Mouse (Mus musculus) MEL (cell line): ENCODE measurements around the gene Sdc1. TPM values are rescaled to one million over a fixed set of nuclear protein-coding genes. Genes with fewer than 3 reads are reported as not detected.

Experiments used
- DNase-seq: peaks from one replicate; pipeline ENCODE4 v3.0.0; 2011; ENCODE audit warnings: low read depth, low spot score
- H3K27ac ChIP-seq: 2 replicates; pipeline ENCODE4 v1.5.1; 2012; ENCODE audit warnings: low read depth, mild to moderate bottlenecking, control low read depth, low read length, moderate library complexity; ENCODE audit not compliant: control insufficient read depth
- H3K27me3 ChIP-seq, 2 experiments: fragments of 150-350 bp in 1 of 2; sonication (generic) in 1 of 2; 2 replicates each; pipeline ENCODE4 v1.6.1; 2012; ENCODE audit warnings: low read length in 2 of 2, mild to moderate bottlenecking in 2 of 2, improper control_type of control experiment in 1 of 2, moderate library complexity in 1 of 2; ENCODE audit not compliant: insufficient read depth in 2 of 2, control insufficient read depth in 1 of 2
- H3K36me3 ChIP-seq, 2 experiments: 2 replicates each; pipeline ENCODE4 v1.6.1; 2012 to 2014; ENCODE audit warnings: low read length in 2 of 2, improper control_type of control experiment in 1 of 2, inconsistent platforms in 1 of 2, mild to moderate bottlenecking in 1 of 2; ENCODE audit not compliant: insufficient read depth in 2 of 2, control insufficient read depth in 1 of 2
- H3K4me1 ChIP-seq, 2 experiments: fragments of 150-350 bp in 1 of 2; sonication (generic) in 1 of 2; 2 replicates each; pipeline ENCODE4 v1.6.1; 2012; ENCODE audit warnings: low read length in 2 of 2, improper control_type of control experiment in 1 of 2, mild to moderate bottlenecking in 1 of 2; ENCODE audit not compliant: insufficient read depth in 2 of 2, control insufficient read depth in 1 of 2
- H3K4me3 ChIP-seq, 2 experiments: fragments of 150-350 bp in 1 of 2; sonication (generic) in 1 of 2; 2 replicates each; pipeline ENCODE4 v1.5.1; 2012; ENCODE audit warnings: low read depth in 2 of 2, low read length in 2 of 2, mild to moderate bottlenecking in 2 of 2, moderate library complexity in 2 of 2, control low read depth in 1 of 2, improper control_type of control experiment in 1 of 2; ENCODE audit not compliant: control insufficient read depth in 1 of 2, insufficient read depth in 1 of 2
- H3K79me2 ChIP-seq: 2 replicates; pipeline ENCODE4 v1.6.1; 2012; ENCODE audit warnings: mild to moderate bottlenecking, low read length, moderate library complexity; ENCODE audit not compliant: control insufficient read depth, poor library complexity, insufficient read depth
- H3K9ac ChIP-seq: 2 replicates; pipeline ENCODE4 v1.6.1; 2012; ENCODE audit warnings: low read depth, mild to moderate bottlenecking, control low read depth, low read length, moderate library complexity; ENCODE audit not compliant: control insufficient read depth, poor library complexity, severe bottlenecking
- H3K9me3 ChIP-seq: fragments of 150-350 bp; sonication (generic); replicated peaks from 2 replicates; pipeline ENCODE4 v1.6.1; 2012; ENCODE audit warnings: mild to moderate bottlenecking, low read length, improper control_type of control experiment, moderate library complexity; ENCODE audit not compliant: insufficient read depth
- BHLHE40 ChIP-seq: IDR thresholded peaks from 2 replicates; pipeline ENCODE4 v1.6.1; 2012; ENCODE audit warnings: low read depth, mild to moderate bottlenecking, inconsistent platforms, low read length, improper control_type of control experiment, borderline replicate concordance
- CHD2 ChIP-seq: IDR thresholded peaks from 2 replicates; pipeline ENCODE4 v1.6.1; 2011; ENCODE audit warnings: low read length, improper control_type of control experiment
- CTCF ChIP-seq, 3 experiments: IDR thresholded peaks in 2 of 3; conservative IDR thresholded peaks in 1 of 3; 2 replicates each; pipeline ENCODE4 v1.5.1; 2011 to 2012; ENCODE audit warnings: low read length in 3 of 3, low read depth in 2 of 3, mild to moderate bottlenecking in 2 of 3, improper control_type of control experiment in 1 of 3, inconsistent platforms in 1 of 3, mixed read lengths in 1 of 3, moderate library complexity in 1 of 3; ENCODE audit not compliant: control insufficient read depth in 1 of 3, insufficient read depth in 1 of 3, poor library complexity in 1 of 3, severe bottlenecking in 1 of 3
- E2F4 ChIP-seq: IDR thresholded peaks from 2 replicates; pipeline ENCODE4 v1.6.1; 2011; ENCODE audit warnings: low read depth, low read length, improper control_type of control experiment, borderline replicate concordance
- ELF1 ChIP-seq: IDR thresholded peaks from 2 replicates; pipeline ENCODE4 v1.6.1; 2014; ENCODE audit warnings: low read depth, mild to moderate bottlenecking, inconsistent platforms, low read length, improper control_type of control experiment, moderate library complexity
- EP300 ChIP-seq, 2 experiments: IDR thresholded peaks; 2 replicates each; pipeline ENCODE4 v1.6.1; 2011; ENCODE audit warnings: improper control_type of control experiment in 2 of 2, low read length in 2 of 2, low read depth in 1 of 2, mild to moderate bottlenecking in 1 of 2
- ETS1 ChIP-seq: IDR thresholded peaks from 2 replicates; pipeline ENCODE4 v1.6.1; 2012; ENCODE audit warnings: low read depth, mild to moderate bottlenecking, inconsistent platforms, low read length, improper control_type of control experiment, moderate library complexity
- HCFC1 ChIP-seq: IDR thresholded peaks from 2 replicates; pipeline ENCODE4 v1.6.1; 2012; ENCODE audit warnings: low read depth, mild to moderate bottlenecking, inconsistent platforms, low read length, improper control_type of control experiment, moderate library complexity
- KAT2A ChIP-seq: conservative IDR thresholded peaks from 2 replicates; pipeline ENCODE4 v1.6.1; 2012; ENCODE audit warnings: low read depth, low read length, improper control_type of control experiment, inconsistent platforms
- MAFK ChIP-seq: IDR thresholded peaks from 2 replicates; pipeline ENCODE4 v1.6.1; 2011; ENCODE audit warnings: low read depth, mild to moderate bottlenecking, low read length, improper control_type of control experiment, borderline replicate concordance
- MAX ChIP-seq: IDR thresholded peaks from 2 replicates; pipeline ENCODE4 v1.6.1; 2011; ENCODE audit warnings: low read length, improper control_type of control experiment
- MAZ ChIP-seq: IDR thresholded peaks from 2 replicates; pipeline ENCODE4 v1.6.1; 2012; ENCODE audit warnings: low read depth, mild to moderate bottlenecking, inconsistent platforms, low read length, improper control_type of control experiment
- MEF2A ChIP-seq: IDR thresholded peaks from 2 replicates; pipeline ENCODE4 v1.6.1; 2014; ENCODE audit warnings: low read depth, mild to moderate bottlenecking, inconsistent platforms, low read length, improper control_type of control experiment; ENCODE audit not compliant: poor library complexity, insufficient replicate concordance, severe bottlenecking; ENCODE audit errors: extremely low read depth
- MXI1 ChIP-seq: IDR thresholded peaks from 2 replicates; pipeline ENCODE4 v1.6.1; 2011; ENCODE audit warnings: mild to moderate bottlenecking, low read depth, low read length, improper control_type of control experiment
- MYC ChIP-seq: IDR thresholded peaks from 2 replicates; pipeline ENCODE4 v1.6.1; 2011; ENCODE audit warnings: low read depth, mild to moderate bottlenecking, low read length, improper control_type of control experiment, moderate library complexity
- NRF1 ChIP-seq: IDR thresholded peaks from 2 replicates; pipeline ENCODE4 v1.6.1; 2014; ENCODE audit warnings: low read depth, mild to moderate bottlenecking, inconsistent platforms, low read length, improper control_type of control experiment, moderate library complexity; ENCODE audit not compliant: poor library complexity, insufficient read depth, severe bottlenecking
- POLR2AphosphoS5 ChIP-seq: IDR thresholded peaks from 2 replicates; pipeline ENCODE4 v1.6.1; 2012; ENCODE audit warnings: low read depth, borderline replicate concordance, mild to moderate bottlenecking, inconsistent platforms, low read length, moderate library complexity, mixed read lengths
- RAD21 ChIP-seq: IDR thresholded peaks from 2 replicates; pipeline ENCODE4 v1.6.1; 2011; ENCODE audit warnings: mild to moderate bottlenecking, low read depth, low read length, improper control_type of control experiment
- SMC3 ChIP-seq: IDR thresholded peaks from 2 replicates; pipeline ENCODE4 v1.6.1; 2011; ENCODE audit warnings: low read depth, low read length, improper control_type of control experiment
- TAL1 ChIP-seq: IDR thresholded peaks from 2 replicates; pipeline ENCODE4 v1.6.1; 2012; ENCODE audit warnings: mild to moderate bottlenecking, inconsistent platforms, low read length, moderate library complexity, mixed read lengths
- TBP ChIP-seq: IDR thresholded peaks from 2 replicates; pipeline ENCODE4 v1.8.0; 2011; ENCODE audit warnings: low read depth, low read length, improper control_type of control experiment
- TCF12 ChIP-seq: IDR thresholded peaks from 2 replicates; pipeline ENCODE4 v1.6.1; 2014; ENCODE audit warnings: low read depth, mild to moderate bottlenecking, inconsistent platforms, low read length, improper control_type of control experiment, moderate library complexity
- USF2 ChIP-seq, 2 experiments: IDR thresholded peaks; 2 replicates each; pipeline ENCODE4 v1.6.1; 2011 to 2012; ENCODE audit warnings: improper control_type of control experiment in 2 of 2, low read length in 2 of 2, borderline replicate concordance in 1 of 2, inconsistent platforms in 1 of 2, low read depth in 1 of 2, mild to moderate bottlenecking in 1 of 2; ENCODE audit not compliant: insufficient read depth in 1 of 2
- ZC3H11A ChIP-seq: IDR thresholded peaks from 2 replicates; pipeline ENCODE4 v1.6.1; 2012; ENCODE audit warnings: low read depth, mild to moderate bottlenecking, inconsistent platforms, low read length, improper control_type of control experiment
- ZKSCAN1 ChIP-seq: IDR thresholded peaks from 2 replicates; pipeline ENCODE4 v1.6.1; 2012; ENCODE audit warnings: low read depth, mild to moderate bottlenecking, inconsistent platforms, low read length, improper control_type of control experiment, moderate library complexity
- ZNF384 ChIP-seq: IDR thresholded peaks from 2 replicates; pipeline ENCODE4 v1.6.1; 2012; ENCODE audit warnings: low read depth, mild to moderate bottlenecking, inconsistent platforms, low read length, improper control_type of control experiment
- polyA plus RNA-seq, 2 experiments: library from polyadenylated mRNA; stranded (reverse) in 1 of 2; unstranded in 1 of 2; fragments of >175 nt in 1 of 2; fragments of >200 nt in 1 of 2; gene quantifications; 2 replicates each; pipeline versions ENCODE4 v1.2.1 to v1.2.4; 2012; ENCODE audit warnings: low replicate concordance in 2 of 2, low read depth in 1 of 2; ENCODE audit not compliant: insufficient read length in 2 of 2, insufficient read depth in 1 of 2, missing spikeins in 1 of 2
- total RNA-seq: library from RNA; depleted of rRNA; stranded (reverse); fragments of 300-350 nt; gene quantifications from 2 replicates; pipeline ENCODE4 v1.2.3, GENCODE M21; 2012

Gene Sdc1
- total and polyA plus RNA-seq, 3 experiments, result 32.3 to 33.6 TPM; not detected in 1

- H3K79me2 ChIP-seq, result no peaks in the 10 kb centered on the region
- H3K27ac ChIP-seq, result no peak overlapping the region
- DNase-seq, result no peak
Measured at GRCm38 (mm10) chr12:8809086-8809485, 38.0 kb downstream of the Sdc1 start.

GRCm38 (mm10) chr12:8809626-8810025 lies 38.5 kb downstream of the Sdc1 start:
- no peaks in the 10 kb centered on the region for H3K79me2 ChIP-seq
- TF ChIP-seq TBP, result no peak
- no peak for TF ChIP-seq MAFK
- no peak for TF ChIP-seq CHD2
- TF ChIP-seq MYC, result no peak
- TF ChIP-seq TAL1, result no peak
- TF ChIP-seq MXI1, result no peak
- no peak for TF ChIP-seq MAZ
- TF ChIP-seq TCF12, result no peak
- no peak for TF ChIP-seq USF2 (IDR thresholded peaks at IDR 0.05; ENCODE audit: borderline replicate concordance in 1 of 2, insufficient read depth in 1 of 2, low read depth in 1 of 2, low read length in 2 of 2)
- no peak for TF ChIP-seq CTCF (IDR thresholded peaks at IDR 0.05 in 2 of 3, conservative IDR thresholded peaks at IDR 0.05 in 1 of 3; ENCODE audit: control insufficient read depth in 1 of 3, insufficient read depth in 1 of 3, low read depth in 2 of 3, low read length in 3 of 3, poor library complexity in 1 of 3, severe bottlenecking in 1 of 3)
- TF ChIP-seq MAX, result no peak
- TF ChIP-seq E2F4, result no peak
- TF ChIP-seq ZKSCAN1, result no peak
- no peak for TF ChIP-seq RAD21
- no peak for TF ChIP-seq NRF1
- TF ChIP-seq KAT2A, result no peak
- TF ChIP-seq ELF1, result no peak
- no peak for TF ChIP-seq ZC3H11A
- TF ChIP-seq BHLHE40, result no peak
- H3K9ac ChIP-seq, result no peak overlapping the region
- H3K4me1 ChIP-seq, result no peaks in the 10 kb centered on the region
- no peak overlapping the region for H3K4me3 ChIP-seq
- H3K36me3 ChIP-seq, result no peaks in the 10 kb centered on the region
- no peak overlapping the region for H3K27ac ChIP-seq
- no peaks in the 10 kb centered on the region; a peak in 2 of 4 replicates for H3K27me3 ChIP-seq
- DNase-seq, result no peak
- H3K9me3 ChIP-seq, result no peaks in the 10 kb centered on the region

More at GRCm38 (mm10) chr12:8809086-8809485, 38.0 kb downstream of the Sdc1 start:
- Histone ChIP-seq H3K27me3 (no peaks in the 10 kb centered on the region; a peak in 2 of 4 replicates), H3K4me3 (no peak overlapping the region), H3K9me3 (no peaks in the 10 kb centered on the region), H3K9ac (no peak overlapping the region), H3K4me1 (no peaks in the 10 kb centered on the region), H3K36me3 (no peaks in the 10 kb centered on the region)
- TF ChIP-seq USF2 (IDR thresholded peaks at IDR 0.05; ENCODE audit: borderline replicate concordance in 1 of 2, insufficient read depth in 1 of 2, low read depth in 1 of 2, low read length in 2 of 2) (no peak), EP300 (IDR thresholded peaks at IDR 0.05; ENCODE audit: low read depth in 1 of 2, low read length in 2 of 2) (no peak), MEF2A (no peak), ZKSCAN1 (no peak), ETS1 (no peak), CHD2 (no peak), SMC3 (no peak), POLR2AphosphoS5 (no peak), TBP (no peak), HCFC1 (no peak), ZNF384 (no peak), MAX (no peak), NRF1 (no peak)
